ENCODE assay signal across 8 mouse cellular contexts in genomic region chr14:30459891-30460523, GRCm38 (mm10). TPM values are rescaled to one million over a fixed set of nuclear protein-coding genes. Genes with fewer than 3 reads are reported as not detected.
A peak's percentile ranks its signal among the peaks of the same experiment; 100 is the strongest.
DNase-seq lines count a peak whose midpoint lies in the region; ATAC-seq and TF ChIP-seq lines count a peak whose summit lies in the region.

No protein-coding gene starts in this region.

- no peaks in the 10 kb centered on the region for H3K36me3 ChIP-seq in forebrain, postnatal 0 days (ENCODE audit: insufficient read depth)

- peak; percentile 66 for DNase-seq in Muller cell, postnatal 12 days (ENCODE audit: inconsistent ontology term)
- DNase-seq in cerebellum, adult 11-12 months: peak; percentile 53
- DNase-seq in forebrain, postnatal 0 days: peak; percentile 89
- peak; percentile 79 to 87 for DNase-seq in layer of hippocampus, postnatal 10 days (ENCODE audit: low spot score in 2 of 2)
- DNase-seq in lung, postnatal 14 days: peak; percentile 82
- DNase-seq in retina, postnatal 7 days (ENCODE audit: low read depth, low spot score): peak; percentile 51
- peak; percentile 36 for DNase-seq in urinary bladder, postnatal 10 days (ENCODE audit: low spot score)

- no peak overlapping the region for H3K9ac ChIP-seq in forebrain, postnatal 0 days

- no peaks in the 10 kb centered on the region for H3K27me3 ChIP-seq in forebrain, postnatal 0 days (ENCODE audit: insufficient read depth, low read length)

- no peak overlapping the region for H3K4me2 ChIP-seq in forebrain, postnatal 0 days (ENCODE audit: low read depth)

- H3K4me1 ChIP-seq in forebrain, postnatal 0 days (ENCODE audit: insufficient read depth): no peaks in the 10 kb centered on the region

- no peak overlapping the region for H3K4me3 ChIP-seq in forebrain, postnatal 0 days (ENCODE audit: low read depth, low read length)

- H3K27ac ChIP-seq in forebrain, postnatal 0 days (ENCODE audit: low read depth, low read length): no peak overlapping the region

- no peaks in the 10 kb centered on the region for H3K9me3 ChIP-seq in forebrain, postnatal 0 days (ENCODE audit: low read length)

- TF ChIP-seq CTCF in forebrain, postnatal 0 days (IDR thresholded peaks at IDR 0.05; ENCODE audit: low read depth): peak; percentile 94

- ATAC-seq in forebrain, postnatal 0 days: peak; percentile 81
- peak; percentile 75 to 88 for ATAC-seq in hematopoietic stem cell, adult 5-6 weeks (replicated peaks in 1 of 2; ENCODE audit: insufficient read depth in 1 of 2, low FRiP score in 2 of 2, low TSS enrichment in 1 of 2, low read depth in 1 of 2, poor library complexity in 2 of 2, severe bottlenecking in 2 of 2)

- 6% methylated on average over 14 of the region's 14 CpGs for WGBS in forebrain, postnatal 0 days

RNA-seq across cellular contexts. Expression of gene Dcp1a, which starts 19.3 kb away (rescaled TPM):
- 14.8 and 20.9 TPM in 2 replicates for total RNA-seq in forebrain, postnatal 0 days (2014; rRNA removed)
- polyA plus RNA-seq in forebrain, postnatal 0 days (2015; fragmentation: Nextera tagmentation; extraction: Ambion mirVana): 6.9 and 8.8 TPM in 2 replicates
- total RNA-seq in hematopoietic stem cell, adult 5-6 weeks (2017): 28.6 and 34.5 TPM in 2 replicates
- 10 to 100 TPM; 19.0 to 20.1 TPM for total RNA-seq in layer of hippocampus, postnatal 10 days (2021)

RNA-seq across cellular contexts. Expression of gene Cacna1d, which starts 31.2 kb away (rescaled TPM):
- 23.2 and 31.3 TPM in 2 replicates for total RNA-seq in forebrain, postnatal 0 days (2014; rRNA removed)
- polyA plus RNA-seq in forebrain, postnatal 0 days (2015; fragmentation: Nextera tagmentation; extraction: Ambion mirVana): 4.1 and 7.2 TPM in 2 replicates
- 0.50 and 0.75 TPM in 2 replicates for total RNA-seq in hematopoietic stem cell, adult 5-6 weeks (2017)
- 10 to 100 TPM; 50.9 to 52.4 TPM for total RNA-seq in layer of hippocampus, postnatal 10 days (2021)

Comparison
In these comparisons a context has a peak if more than half of its experiments do, and no peak if none do; other contexts are left out.
1. DNase-seq: peak in every context shown above with its lines; median percentile 89 in forebrain, postnatal 0 days; 83 in layer of hippocampus, postnatal 10 days; 82 in lung, postnatal 14 days; 66 in Muller cell, postnatal 12 days; 53 in cerebellum, adult 11-12 months; 51 in retina, postnatal 7 days; 36 in urinary bladder, postnatal 10 days.
2. RNA of gene Cacna1d, which starts 31.2 kb away (total RNA-seq): 50.9 to 52.4 TPM in layer of hippocampus, postnatal 10 days and 23.2 to 31.3 TPM in forebrain, postnatal 0 days; 0.50 to 0.75 TPM in hematopoietic stem cell, adult 5-6 weeks; every median in the first group is over 10 times any median in the second.